Mouse (Mus musculus) neural tube, embryonic 14.5 days (tissue): ENCODE data around the gene Ehmt1. TPM values are rescaled to one million over a fixed set of nuclear protein-coding genes. Genes with fewer than 3 reads are reported as not detected.

ENCODE experiments used
- ATAC-seq: fragments of 200-750 bp; cut with Nextera tagmentation; 2 replicates; pipeline ENCODE4 v1.8.0; 2017; ENCODE audit warnings: low read depth, mild to moderate bottlenecking, moderate TSS enrichment, moderate library complexity
- H3K27ac ChIP-seq: fragments of 300-500 bp; sonication (generic); 2 replicates; pipeline ENCODE4 v1.5.1; 2014; ENCODE audit warnings: low read depth, mild to moderate bottlenecking, control low read depth, low read length, moderate library complexity, mixed read lengths
- H3K27me3 ChIP-seq: fragments of 300-500 bp; sonication (generic); 2 replicates; pipeline ENCODE4 v1.6.1; 2014; ENCODE audit warnings: low read length; ENCODE audit not compliant: control insufficient read depth, insufficient read depth
- H3K36me3 ChIP-seq: fragments of 300-500 bp; sonication (generic); 2 replicates; pipeline ENCODE4 v1.6.1; 2014; ENCODE audit warnings: low read length, mixed read lengths; ENCODE audit not compliant: control insufficient read depth, insufficient read depth
- H3K4me1 ChIP-seq: fragments of 300-500 bp; sonication (generic); 2 replicates; pipeline ENCODE4 v1.6.1; 2014; ENCODE audit warnings: low read length; ENCODE audit not compliant: control insufficient read depth, insufficient read depth
- H3K4me2 ChIP-seq: fragments of 300-500 bp; sonication (generic); 2 replicates; pipeline ENCODE4 v1.6.1; 2014; ENCODE audit warnings: mild to moderate bottlenecking, low read depth, low read length, control low read depth
- H3K4me3 ChIP-seq: fragments of 300-500 bp; sonication (generic); 2 replicates; pipeline ENCODE4 v1.5.1; 2014; ENCODE audit warnings: low read depth, low read length, control low read depth, mixed read lengths
- H3K9ac ChIP-seq: fragments of 300-500 bp; sonication (generic); replicated peaks from 2 replicates; pipeline ENCODE4 v1.6.1; 2014; ENCODE audit warnings: low read depth, mild to moderate bottlenecking, control low read depth, low read length, mixed read lengths
- H3K9me3 ChIP-seq: fragments of 300-500 bp; sonication (generic); 2 replicates; pipeline ENCODE4 v1.6.1; 2016; ENCODE audit warnings: low read length; ENCODE audit not compliant: control insufficient read depth
- WGBS: fragments of 180-500 bp; shearing (Covaris S2); extraction: QIAGEN DNeasy Blood & Tissue Kit; methylation state at CpG from one replicate; pipeline ENCODE4 v1.1.7; 2014; 5-methylcytosine and 5-hydroxymethylcytosine counted together
- polyA plus RNA-seq: library from polyadenylated mRNA; unstranded; fragments of >200 nt; fragmentation: Nextera tagmentation; extraction: Ambion mirVana; gene quantifications from 2 replicates; pipeline ENCODE4 v1.2.1, GENCODE M21; 2014

Ehmt1 gene
- polyA plus RNA-seq, 1 experiment from 2014 or later = 90.8 TPM

GRCm38 (mm10) chr2:24923561-24923960 lies 4.1 kb upstream of the Ehmt1 start:
- Histone ChIP-seq H3K27ac (no peak overlapping the region), H3K9me3 (no peaks in the 10 kb centered on the region), H3K4me3 (no peak overlapping the region), H3K27me3 (no peaks in the 10 kb centered on the region), H3K4me1 (no peaks in the 10 kb centered on the region), H3K36me3 (no peaks in the 10 kb centered on the region), H3K9ac (no peak overlapping the region), H3K4me2 (no peak overlapping the region)
- no peak for ATAC-seq
- WGBS = 66% methylated on average over 2 of the region's 2 CpGs

- H3K9ac ChIP-seq = peak overlapping the region; percentile 96
- peaks cover 8% of the 10 kb centered on the region for H3K4me1 ChIP-seq
- no peaks in the 10 kb centered on the region for H3K36me3 ChIP-seq
- no peaks in the 10 kb centered on the region for H3K9me3 ChIP-seq
- 11% methylated on average over 8 of the region's 8 CpGs for WGBS
- no peaks in the 10 kb centered on the region for H3K27me3 ChIP-seq
- H3K4me2 ChIP-seq = peak overlapping the region; percentile 65
- ATAC-seq = peak; percentile 42
- H3K4me3 ChIP-seq = peak overlapping the region; percentile 95
- H3K27ac ChIP-seq = peak overlapping the region; percentile 97; the same call in 1 of the 2 replicates
Measured at GRCm38 (mm10) chr2:24919839-24920175, 393 bp upstream of the Ehmt1 start.

- H3K9me3 ChIP-seq = no peaks in the 10 kb centered on the region
- 85% methylated on average over 3 of the region's 3 CpGs for WGBS
- peaks cover 8% of the 10 kb centered on the region for H3K4me1 ChIP-seq
- no peaks in the 10 kb centered on the region for H3K27me3 ChIP-seq
- no peak overlapping the region for H3K4me2 ChIP-seq
- no peak overlapping the region for H3K9ac ChIP-seq
- ATAC-seq = no peak
- H3K36me3 ChIP-seq = no peaks in the 10 kb centered on the region
- no peak overlapping the region for H3K27ac ChIP-seq
- H3K4me3 ChIP-seq = no peak overlapping the region
Measured at GRCm38 (mm10) chr2:24914762-24915161, 4.7 kb downstream of the Ehmt1 start.

DNA sequence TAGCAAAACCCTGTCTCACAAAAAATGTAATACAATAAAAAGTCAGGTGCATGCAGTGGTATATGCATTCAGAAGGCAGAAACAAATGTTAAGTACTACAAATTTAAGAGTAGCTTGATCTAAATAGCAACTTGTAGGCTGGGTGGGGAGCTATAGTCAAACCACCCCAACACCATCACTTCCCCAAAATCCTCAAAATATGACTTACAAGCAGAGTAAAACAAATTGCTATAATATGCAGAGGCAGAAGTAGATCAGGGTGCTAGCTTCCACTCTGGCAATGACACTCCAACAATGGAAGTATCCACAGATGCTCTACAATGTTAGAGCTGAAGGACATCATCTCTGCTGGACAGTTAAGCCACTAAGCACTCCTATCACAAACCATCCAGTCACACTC lies 6.8 kb downstream of the Ehmt1 start:
- Histone ChIP-seq H3K4me3 (no peak overlapping the region), H3K9ac (no peak overlapping the region), H3K9me3 (no peaks in the 10 kb centered on the region), H3K36me3 (no peaks in the 10 kb centered on the region), H3K4me1 (peaks cover 4% of the 10 kb centered on the region), H3K4me2 (no peak overlapping the region), H3K27me3 (no peaks in the 10 kb centered on the region), H3K27ac (no peak overlapping the region)
- ATAC-seq = no peak

- H3K27ac ChIP-seq = no peak overlapping the region
- H3K4me1 ChIP-seq = no peaks in the 10 kb centered on the region; the same call in 1 of the 2 replicates
- H3K4me2 ChIP-seq = no peak overlapping the region
- ATAC-seq = no peak
- H3K9me3 ChIP-seq = no peaks in the 10 kb centered on the region
- H3K9ac ChIP-seq = no peak overlapping the region
- H3K4me3 ChIP-seq = no peak overlapping the region
- WGBS = 74% methylated on average over 4 of the region's 4 CpGs
- H3K36me3 ChIP-seq = no peaks in the 10 kb centered on the region
- no peaks in the 10 kb centered on the region for H3K27me3 ChIP-seq
Measured at GRCm38 (mm10) chr2:24912189-24912588, 7.2 kb downstream of the Ehmt1 start.

GRCm38 (mm10) chr2:24910481-24910880 lies 8.9 kb downstream of the Ehmt1 start:
- ATAC-seq = no peak
- H3K4me3 ChIP-seq = no peak overlapping the region
- WGBS = 90% methylated on average over 4 of the region's 4 CpGs
- H3K27me3 ChIP-seq = no peaks in the 10 kb centered on the region
- no peak overlapping the region for H3K9ac ChIP-seq
- peaks cover 9% of the 10 kb centered on the region for H3K4me1 ChIP-seq
- H3K27ac ChIP-seq = no peak overlapping the region
- H3K4me2 ChIP-seq = no peak overlapping the region
- H3K36me3 ChIP-seq = no peaks in the 10 kb centered on the region
- no peaks in the 10 kb centered on the region for H3K9me3 ChIP-seq

DNA sequence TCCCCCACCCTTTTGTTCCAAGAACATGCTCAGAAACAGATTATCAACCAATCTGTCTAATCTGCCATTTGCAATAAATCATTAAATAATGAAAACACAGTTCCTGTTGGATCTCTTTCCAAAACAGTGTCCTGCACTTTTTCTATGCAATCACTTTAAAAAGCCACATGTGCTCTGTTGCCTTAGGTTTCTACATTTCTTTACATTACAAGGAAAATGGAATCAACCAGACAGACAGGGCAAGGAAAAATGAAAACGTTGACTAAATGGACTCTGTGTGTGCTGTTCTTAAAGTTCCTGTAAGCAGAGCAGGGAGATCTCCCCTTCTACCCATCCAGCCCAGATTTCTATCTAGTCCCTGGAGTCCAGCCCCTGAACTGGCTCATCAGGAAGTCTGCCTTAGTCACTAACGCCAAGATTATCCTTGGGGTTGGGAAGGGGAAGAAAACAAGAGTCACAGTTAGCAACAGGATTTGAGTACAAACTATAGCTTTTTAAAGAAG lies 13.7 kb downstream of the Ehmt1 start:
- Histone ChIP-seq H3K4me2 (peak overlapping the region; percentile 26; the same call in 1 of the 2 replicates), H3K9ac (peak overlapping the region; percentile 41; the same call in 1 of the 2 replicates)
- 4% methylated on average over 2 of the region's 2 CpGs for WGBS

GRCm38 (mm10) chr2:24904823-24905652 lies 14.4 kb downstream of the Ehmt1 start:
- no peak overlapping the region for H3K4me3 ChIP-seq
- 38% methylated on average over 11 of the region's 11 CpGs for WGBS
- peaks cover 18% of the 10 kb centered on the region for H3K4me1 ChIP-seq
- H3K9me3 ChIP-seq = no peaks in the 10 kb centered on the region
- H3K27me3 ChIP-seq = no peaks in the 10 kb centered on the region
- no peaks in the 10 kb centered on the region for H3K36me3 ChIP-seq
- H3K4me2 ChIP-seq = peak overlapping the region; percentile 26; the same call in 1 of the 2 replicates
- peak overlapping the region; percentile 75 for H3K27ac ChIP-seq
- peak; percentile 49 for ATAC-seq
- H3K9ac ChIP-seq = peak overlapping the region; percentile 41

More for the DNA sequence above, 13.7 kb downstream of the Ehmt1 start:
- Histone ChIP-seq H3K4me3 (no peak overlapping the region), H3K27ac (peak overlapping the region; percentile 75), H3K4me1 (peaks cover 18% of the 10 kb centered on the region), H3K36me3 (no peaks in the 10 kb centered on the region), H3K9me3 (no peaks in the 10 kb centered on the region), H3K27me3 (no peaks in the 10 kb centered on the region)
- ATAC-seq = no peak

DNA sequence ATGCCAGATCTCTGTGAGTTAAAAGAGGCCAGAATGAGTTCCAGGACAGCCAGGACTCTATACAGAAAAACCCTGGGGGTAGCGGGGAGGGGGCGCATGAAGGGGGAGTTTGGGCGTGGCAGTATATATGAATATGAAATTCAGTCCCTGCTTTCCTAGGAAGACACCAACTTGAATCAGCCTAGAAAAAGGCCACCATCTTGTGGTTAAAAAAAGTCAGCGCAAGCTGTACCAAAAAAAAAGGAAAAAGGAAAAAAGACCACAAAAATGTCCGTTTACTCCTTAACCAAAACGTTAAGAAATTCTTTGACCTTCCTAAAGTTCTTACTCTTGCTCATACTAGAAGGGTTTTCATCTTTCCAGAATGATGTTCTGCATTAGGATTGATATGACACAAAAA lies 16.4 kb downstream of the Ehmt1 start:
- Histone ChIP-seq H3K4me1 (peaks cover 18% of the 10 kb centered on the region), H3K36me3 (no peaks in the 10 kb centered on the region), H3K9ac (no peak overlapping the region), H3K4me2 (no peak overlapping the region), H3K9me3 (no peaks in the 10 kb centered on the region), H3K27me3 (no peaks in the 10 kb centered on the region), H3K27ac (no peak overlapping the region), H3K4me3 (no peak overlapping the region)
- 89% methylated on average over 6 of the region's 6 CpGs for WGBS
- ATAC-seq = no peak
